Mouse (Mus musculus): ENCODE results near the gene Capns1. TPM values are rescaled to one million over a fixed set of nuclear protein-coding genes. Genes with fewer than 3 reads are reported as not detected.
"Not testable (repeated sequence)": the region's sequence is repeated elsewhere in the genome, so short reads cannot be mapped to it uniquely, and the experiment has no call there.

Capns1 gene
- 100 to 1,000 TPM; 587 to 633 TPM for total RNA-seq (2021)
- long read RNA-seq, experiment 1, transcript Capns1-203 (11 exons, 1,429 nt): major isoform, 329 of 407 reads
- long read RNA-seq, experiment 1, partial matches to known transcripts: 34 of 407 reads
- long read RNA-seq, experiment 1, other reads (novel, unspliced or antisense): 31 of 407 reads
- long read RNA-seq, experiment 2, transcript Capns1-203 (11 exons, 1,429 nt): major isoform, 101 of 124 reads
- long read RNA-seq, experiment 2, partial matches to known transcripts: 10 of 124 reads
- long read RNA-seq, experiment 2, other reads (novel, unspliced or antisense): 7 of 124 reads

DNA sequence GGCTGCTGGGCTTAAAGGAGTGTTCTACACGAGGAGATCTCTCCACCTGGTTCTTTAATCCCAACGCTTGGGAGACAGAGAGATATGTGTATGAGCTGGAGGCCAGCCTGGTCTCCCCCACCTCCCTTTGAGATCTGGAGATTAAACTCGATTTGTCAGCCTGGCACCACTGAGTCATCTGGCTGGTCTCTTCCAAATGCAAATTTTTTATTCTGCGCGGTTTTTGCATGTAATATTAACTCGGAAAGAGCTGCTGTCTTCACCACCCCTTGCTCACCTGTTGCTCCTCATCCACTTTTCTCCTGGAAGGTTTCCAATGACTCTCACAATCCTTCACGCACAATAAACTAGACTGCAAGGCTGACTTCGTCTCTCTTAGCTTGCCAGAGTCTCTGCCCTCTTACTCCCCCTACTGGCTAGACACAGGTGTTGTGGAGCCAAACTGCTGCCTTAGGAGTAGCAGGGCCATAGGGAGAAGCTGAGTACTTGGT lies at the start of gene Capns1:
Gene Capns1 (minus strand): TSS at position 331 of the 491 bp plus-strand sequence.
- peak; percentile 63 to 77 for DNase-seq

DNA sequence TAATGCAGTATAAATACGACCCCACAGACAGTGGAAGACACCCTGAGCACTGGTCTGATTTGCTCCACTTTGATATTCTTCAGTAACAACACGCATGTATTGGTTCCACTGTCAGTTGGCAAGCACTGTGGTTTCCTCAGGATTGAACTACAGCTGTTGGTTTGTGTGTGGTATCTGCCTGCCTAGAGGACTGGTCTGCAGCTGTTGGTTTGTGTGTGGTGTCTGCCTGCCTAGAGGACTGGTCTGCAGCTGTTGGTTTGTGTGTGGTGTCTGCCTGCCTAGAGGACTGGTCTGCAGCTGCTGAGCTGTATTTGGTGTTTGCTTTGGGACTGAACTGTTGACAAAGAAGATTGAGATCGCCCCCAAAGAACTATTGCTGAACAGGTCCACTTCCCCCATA lies 38.8 kb upstream of the Capns1 start:
- DNase-seq: not testable (repeated sequence)

DNA sequence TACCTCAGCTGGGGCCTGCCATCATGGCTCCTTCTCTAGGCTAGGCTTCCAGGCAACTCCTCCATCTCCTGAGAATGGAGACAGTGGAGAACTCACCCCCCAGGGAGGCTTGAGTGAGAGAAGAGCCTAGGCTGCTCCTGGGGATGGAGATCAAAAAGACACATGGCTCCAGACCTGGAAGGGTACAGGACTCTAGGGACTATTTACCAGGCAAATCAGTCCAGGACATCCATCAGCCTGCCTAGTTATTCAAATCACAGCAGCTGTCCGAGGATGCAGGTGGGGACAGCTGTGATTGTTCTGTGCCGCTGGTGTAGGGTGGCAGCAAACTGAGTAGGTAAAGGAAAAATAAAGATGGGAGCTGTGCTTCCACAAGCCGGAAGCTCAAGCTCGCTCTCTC lies 37.0 kb upstream of the Capns1 start, which contains the start of gene Ovol3:
Gene Ovol3 (minus strand): TSS at position 101 of the 400 bp plus-strand sequence.
- DNase-seq: no peak

DNA sequence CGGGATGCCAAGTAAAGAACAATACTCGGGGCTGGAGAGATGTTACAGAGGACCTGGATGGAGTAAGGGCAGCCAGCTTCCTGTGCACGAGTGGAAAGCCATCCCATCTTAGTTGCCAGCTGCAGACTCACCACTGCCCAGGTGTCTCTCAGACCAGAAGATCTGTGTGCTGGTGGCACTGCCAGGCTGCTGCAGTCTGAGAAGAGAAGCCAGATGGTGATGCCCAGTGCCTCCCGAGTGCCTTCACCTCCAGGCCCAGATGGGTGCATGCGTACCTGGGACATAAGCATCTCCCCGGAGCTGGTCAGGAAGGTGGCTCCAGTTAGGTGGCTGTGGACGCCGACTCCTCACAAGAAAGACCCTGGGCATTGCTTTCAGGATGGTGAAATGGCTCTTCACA lies 36.5 kb upstream of the Capns1 start:
- no peak for DNase-seq

DNA sequence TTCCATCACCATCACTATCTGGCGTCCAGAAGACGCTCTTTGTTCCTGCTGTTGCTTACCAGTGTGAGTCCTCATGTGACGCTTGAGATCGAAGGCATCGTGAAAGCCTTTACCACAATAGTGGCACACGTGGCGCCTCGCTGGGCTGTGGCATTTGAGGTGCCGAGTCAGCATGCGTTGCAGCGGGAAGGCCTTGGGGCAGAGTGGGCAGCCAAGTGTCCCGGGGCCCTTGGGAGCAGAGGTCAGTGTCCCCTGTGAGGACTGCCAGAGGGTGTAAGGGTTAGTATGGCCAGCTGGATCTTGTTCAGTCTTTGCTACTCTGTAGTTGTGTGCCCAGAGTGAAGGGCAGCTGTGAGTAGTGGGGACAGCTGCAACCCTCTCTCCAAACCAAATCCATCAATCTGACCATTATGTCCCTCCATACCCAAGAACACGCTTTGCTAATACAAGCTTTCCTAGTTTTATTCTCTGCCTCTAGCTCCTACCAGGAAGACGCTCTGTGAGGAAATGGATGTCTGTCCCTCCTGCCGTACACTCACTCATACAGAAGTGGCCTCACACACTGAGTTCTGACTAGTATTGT lies 35.8 kb upstream of the Capns1 start:
- peak in 1 of 2 experiments; percentile 51 for DNase-seq

DNA sequence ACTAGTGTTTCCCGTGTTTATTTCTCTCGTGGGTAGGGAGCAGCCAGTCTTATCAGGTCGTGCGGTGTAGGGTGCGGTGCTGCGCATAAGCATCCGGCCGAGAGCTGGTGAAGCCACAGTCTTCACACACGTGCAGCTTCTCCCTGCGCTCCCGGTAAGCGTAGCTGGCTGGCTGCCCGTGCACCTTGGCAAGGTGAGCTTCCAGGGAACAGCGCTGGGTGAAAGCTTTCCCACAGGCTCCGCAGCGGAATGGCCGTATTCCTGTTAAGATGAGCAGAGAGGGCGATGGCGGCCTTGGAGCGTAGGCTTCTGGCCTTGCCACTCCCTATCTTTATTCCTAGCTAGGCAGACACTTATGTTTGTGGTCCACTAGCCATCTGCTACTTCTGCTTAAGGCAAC lies 34.8 kb upstream of the Capns1 start:
- DNase-seq: peak in 1 of 2 experiments; percentile 27

DNA sequence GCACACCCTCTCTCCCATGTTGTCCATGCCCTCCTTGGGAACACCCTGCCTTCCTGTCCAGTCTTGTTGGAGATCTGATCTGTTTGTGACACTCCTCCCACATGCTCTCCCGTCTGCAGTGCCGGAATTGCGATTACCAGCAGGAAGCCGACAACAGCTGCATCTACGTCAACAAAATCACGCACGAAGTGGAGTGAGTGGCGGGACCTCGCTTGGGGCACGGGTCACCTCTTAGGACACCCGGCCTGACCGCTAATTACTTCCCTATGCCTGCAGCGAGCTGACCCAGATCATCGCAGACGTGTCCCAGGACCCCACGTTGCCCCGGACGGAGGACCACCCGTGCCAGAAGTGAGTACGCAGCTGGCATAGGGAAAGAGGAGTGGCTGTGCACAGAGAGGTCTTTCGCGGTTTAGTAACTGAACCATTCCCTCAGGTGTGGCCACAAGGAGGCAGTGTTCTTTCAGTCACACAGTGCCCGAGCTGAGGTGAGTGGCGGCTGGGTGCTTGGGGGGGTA lies 34.1 kb upstream of the Capns1 start:
- DNase-seq: peak; percentile 57 to 74

DNA sequence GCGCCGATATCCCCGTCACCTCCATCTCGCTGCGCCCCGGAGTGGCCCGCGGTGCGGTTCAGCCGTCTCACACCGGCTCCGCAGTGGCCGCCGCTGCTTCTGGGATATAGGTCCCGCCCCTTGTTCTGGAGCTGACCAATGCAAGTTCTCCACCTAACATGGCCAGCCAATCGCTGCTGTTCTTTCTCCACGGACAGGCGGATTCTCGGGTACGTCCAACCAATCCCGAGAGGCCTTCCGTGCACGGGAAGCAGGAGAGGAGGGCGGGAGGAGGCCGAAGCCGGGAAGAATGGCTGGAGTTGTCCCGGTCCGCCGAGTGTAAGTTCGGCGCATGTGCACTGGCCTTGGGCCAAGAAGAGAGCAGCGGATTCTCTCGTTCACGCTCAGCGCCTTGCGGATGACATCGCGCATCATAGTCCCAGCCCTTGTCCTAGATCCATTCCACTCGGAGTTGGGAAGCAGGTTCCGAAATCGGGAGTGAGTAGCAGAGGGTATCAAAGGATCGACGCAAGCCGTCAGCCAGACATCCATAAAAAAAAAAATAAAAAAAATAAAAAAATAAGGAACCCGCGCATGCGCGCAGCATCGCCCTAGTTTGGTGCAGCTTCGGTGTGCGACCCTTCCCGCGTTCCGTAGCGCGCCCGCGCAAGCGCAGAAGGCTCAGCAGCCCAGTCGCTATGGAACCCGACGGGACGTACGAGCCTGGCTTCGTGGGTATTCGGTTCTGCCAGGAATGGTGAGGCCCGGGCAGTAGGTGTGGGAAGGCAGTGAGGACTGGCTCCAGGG lies 33.3 kb upstream of the Capns1 start, which contains the start of the genes Polr2i and Tbcb:
Gene Polr2i (plus strand): TSS at position 280 of the 786 bp plus-strand sequence.
Gene Tbcb (minus strand): TSS at position 604 of the 786 bp plus-strand sequence.
- peak; percentile 97 to 98 for DNase-seq

DNA sequence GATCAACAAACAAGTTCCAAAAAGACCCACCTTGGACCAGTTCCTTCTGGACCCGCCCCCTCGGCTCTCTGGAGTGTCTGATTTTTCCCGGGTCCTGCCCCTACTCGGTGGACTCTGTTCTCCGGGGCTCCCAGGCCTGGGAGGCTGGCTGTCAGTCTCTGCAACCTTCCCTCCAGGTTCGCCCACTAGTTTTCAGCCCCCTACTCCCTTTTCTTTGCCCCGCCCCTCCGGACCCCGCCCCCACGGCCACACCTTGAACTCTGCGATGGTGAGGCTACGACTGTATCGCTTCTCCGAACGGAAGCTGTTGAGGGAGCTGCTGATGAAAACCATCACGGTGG lies 32.7 kb upstream of the Capns1 start:
- DNase-seq: no peak

DNA sequence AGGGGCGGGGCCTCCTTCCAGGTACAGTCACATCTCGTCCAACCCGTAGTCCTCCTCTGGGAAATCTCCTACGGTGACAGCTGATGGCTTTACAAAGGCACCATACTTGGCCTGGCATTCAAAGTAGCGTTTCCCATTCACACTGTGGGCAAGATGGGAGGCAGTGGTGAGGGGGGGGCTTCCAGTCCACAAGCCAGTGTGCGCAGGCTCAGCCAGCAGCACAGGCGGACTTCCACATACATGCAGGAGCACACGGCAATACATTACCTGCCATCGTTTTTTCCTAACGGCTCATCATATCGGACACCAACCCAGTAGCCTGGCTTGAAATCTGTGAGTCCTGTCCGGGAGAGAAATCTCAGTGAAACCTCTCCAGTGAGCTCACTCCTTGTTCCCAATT lies 25.6 kb upstream of the Capns1 start:
- no peak for DNase-seq

DNA sequence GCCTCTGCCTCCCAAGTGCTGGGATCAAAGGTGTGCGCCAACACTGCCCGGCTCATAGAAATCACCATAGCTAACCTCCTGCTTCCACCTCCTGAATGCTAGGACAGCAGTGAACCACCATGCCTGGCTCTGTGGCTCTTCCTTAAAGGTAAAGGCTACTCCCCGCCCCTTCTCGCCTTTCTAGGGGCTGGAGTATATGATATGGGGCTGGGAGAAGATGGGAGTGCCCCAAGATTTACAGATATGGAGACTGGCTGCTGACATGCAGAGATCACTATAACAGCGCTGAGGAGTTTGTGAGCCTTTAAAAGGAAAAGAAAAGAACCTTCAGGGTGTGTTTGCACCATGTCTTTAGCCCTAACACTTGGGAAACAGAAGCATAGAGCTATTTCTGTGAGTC lies 23.6 kb upstream of the Capns1 start:
- no peak for DNase-seq

DNA sequence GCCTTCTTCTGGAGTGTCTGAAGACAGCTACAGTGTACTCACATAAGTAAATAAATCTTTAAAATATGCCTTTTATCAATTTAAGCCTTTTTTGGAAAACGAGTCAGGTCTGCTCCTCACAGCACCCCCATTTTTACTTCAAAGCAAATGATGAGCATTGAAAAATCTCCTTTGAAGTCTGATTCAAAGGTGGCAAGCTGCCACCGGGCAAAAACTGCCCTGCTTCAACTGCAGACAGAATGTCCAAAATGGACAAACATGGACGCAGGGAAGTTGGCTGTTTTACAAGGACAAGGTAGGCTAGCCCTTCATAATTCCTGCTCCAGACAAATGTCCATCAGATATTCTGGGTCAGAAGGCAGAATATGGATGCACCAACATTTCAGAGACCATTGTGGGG lies 22.8 kb upstream of the Capns1 start:
- peak in 1 of 2 experiments; percentile 45 for DNase-seq

DNA sequence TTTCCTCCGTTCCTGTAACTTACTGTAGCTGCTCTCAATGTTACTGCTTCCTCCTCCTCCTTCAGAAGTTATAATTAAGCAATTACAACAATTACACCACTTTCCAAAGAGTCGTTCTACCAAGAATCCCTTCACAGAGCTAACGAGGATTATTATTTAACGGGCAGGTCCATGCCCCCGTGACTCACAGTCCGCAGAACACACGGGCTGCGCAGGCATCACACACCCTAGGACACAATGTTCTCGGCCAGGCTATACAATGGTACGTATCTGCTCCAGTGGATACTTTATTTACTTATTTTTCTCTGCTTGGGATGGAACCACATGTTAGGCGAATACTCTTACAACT lies 21.4 kb upstream of the Capns1 start:
- DNase-seq: no peak

DNA sequence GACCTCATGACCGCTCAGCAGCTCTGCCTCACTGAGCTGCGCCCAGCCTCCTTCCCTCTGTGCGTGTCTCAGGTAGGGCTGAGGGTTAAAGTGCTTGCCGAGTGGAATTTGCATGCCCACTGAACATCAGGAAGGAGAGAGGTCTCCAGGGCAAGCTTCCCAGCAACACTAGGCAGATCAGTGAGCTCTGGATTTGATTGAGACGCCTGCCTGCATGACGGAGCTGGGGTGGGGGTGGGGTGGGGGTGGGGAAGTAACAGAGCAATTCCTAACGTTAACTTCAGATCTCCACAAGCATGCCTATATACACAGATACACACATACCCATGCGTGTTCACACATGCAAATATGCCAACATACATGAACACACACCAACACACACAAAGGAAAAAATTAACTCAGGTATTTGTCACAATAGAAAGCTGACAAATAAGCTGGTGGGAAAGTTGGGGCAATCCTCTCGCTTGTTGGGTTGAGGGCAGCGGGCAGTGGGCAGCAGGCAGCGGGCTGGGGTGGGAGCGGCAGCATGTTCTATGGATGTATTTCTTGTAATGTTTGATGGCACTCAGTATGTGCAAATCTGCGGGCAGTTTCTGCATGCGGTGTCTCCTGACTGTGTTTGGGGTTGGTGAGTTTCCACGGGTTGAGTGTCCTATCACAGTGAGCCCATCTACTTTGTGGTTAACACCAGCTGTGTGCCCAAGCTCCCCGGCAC lies 20.8 kb upstream of the Capns1 start:
- peak; percentile 47 to 79 for DNase-seq

DNA sequence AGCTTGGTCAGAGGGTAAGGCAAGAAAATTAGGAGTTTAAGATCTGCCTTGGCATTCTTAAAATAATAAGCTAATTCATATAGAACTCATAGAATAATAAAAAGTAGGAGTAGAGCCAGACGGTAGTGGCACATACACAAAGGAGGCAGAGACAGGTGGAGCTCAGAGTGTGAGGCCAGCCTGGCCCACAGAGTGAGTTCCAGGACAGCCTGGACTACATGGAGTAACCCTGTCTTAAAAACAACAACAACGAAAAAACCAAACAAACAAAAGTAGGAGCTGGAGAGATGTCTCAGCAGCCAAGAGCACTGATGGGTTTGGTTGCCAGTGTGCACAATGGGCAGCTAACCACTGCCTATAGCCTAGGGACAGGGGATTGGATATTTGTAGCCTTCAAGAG lies 18.7 kb upstream of the Capns1 start:
- DNase-seq: no peak

DNA sequence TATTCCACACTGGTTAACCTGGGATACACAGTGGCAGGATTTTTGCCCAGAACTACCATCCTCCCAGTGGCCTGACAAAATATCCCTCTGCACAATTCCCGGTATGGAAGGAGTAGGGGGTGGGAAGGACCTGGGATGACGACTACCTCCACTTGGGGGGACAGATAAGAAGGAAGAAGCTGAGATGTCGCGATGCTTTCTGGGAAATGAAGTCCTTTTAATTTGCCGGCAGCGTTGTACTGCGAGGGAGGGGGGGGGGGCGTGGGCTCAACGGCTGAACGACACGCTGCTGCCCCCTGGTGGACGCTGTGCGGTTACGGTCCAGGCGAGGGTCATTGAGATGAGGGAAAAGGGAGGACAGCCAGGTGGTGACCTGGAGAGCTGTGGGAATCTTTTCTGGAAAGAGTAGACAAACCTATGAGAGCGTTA lies 18.1 kb upstream of the Capns1 start:
- DNase-seq: peak; percentile 79 to 88

DNA sequence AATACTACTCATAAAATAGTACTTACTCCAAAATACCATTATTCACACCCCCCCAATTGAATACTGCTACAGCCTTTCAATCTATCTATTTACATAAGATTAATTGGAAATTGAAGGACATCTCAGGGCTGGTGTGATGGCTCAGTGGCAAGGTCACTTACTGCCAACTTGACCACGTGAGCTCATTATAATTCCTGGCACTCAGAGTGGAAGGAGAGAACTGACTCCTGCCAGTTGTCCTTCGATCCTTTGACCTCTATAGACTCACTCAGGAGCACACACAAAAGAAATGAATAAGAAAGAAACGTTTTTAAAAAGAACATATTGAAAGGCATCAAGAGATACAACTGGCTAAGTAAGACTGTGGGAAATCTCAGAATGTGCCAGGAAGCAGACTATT lies 17.3 kb upstream of the Capns1 start:
- peak in 1 of 2 experiments; percentile 39 for DNase-seq

DNA sequence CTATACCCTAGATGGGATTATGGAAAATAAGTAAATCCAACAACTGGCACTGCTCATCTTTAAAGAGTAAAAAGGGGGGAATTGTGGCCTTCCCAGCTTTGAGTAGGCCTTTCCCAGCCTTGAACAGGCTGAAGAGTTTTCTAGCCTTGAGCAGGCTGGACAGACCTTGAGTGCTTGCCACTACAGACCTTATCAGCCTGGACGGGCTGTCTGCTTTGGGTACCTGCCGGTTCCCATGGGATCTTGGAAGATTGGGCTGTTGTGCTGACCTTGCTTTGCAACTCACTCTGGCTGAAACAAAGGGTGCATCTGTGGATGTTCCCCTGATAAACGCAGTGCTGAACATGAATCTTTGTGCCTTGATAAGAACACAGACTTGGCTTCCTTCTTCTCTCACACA lies 15.3 kb upstream of the Capns1 start:
- peak; percentile 48 to 58 for DNase-seq

DNA sequence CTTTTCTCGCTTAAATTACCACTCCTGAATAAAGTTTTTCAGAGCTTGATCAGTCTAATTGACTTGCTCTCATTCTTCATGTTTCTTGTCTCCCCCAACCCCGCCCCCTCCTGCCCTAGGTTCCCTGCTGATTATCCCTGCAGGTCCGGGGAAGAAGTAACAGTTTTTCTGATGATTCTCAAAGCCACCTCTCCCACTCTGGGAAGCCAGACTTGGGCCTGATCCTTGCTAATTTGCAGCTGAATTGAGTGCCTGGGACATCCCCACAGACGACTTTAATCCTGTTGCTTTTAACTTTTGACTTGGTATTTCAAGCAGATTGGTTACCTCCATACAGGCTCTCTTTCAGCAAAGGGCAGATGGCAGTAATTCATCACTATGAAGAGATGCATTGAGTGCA lies 12.4 kb upstream of the Capns1 start:
- DNase-seq: no peak

DNA sequence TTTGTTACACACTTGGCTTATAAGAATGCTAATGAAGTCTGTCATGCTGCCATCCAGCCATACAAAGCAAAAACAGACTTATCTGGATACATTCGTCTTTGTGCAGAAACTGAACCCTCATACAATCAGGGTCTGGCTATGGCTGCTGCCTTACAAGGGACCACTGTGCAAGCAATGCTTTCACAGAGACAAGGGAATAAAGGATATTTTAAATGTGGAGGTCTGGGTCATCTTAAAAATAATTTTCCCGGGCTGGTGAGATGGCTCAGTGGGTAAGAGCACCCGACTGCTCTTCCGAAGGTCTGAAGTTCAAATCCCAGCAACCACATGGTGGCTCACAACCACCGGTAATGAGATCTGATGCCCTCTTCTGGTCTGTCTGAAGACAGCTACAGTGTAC lies 7.8 kb upstream of the Capns1 start:
- not testable (repeated sequence) for DNase-seq

DNA sequence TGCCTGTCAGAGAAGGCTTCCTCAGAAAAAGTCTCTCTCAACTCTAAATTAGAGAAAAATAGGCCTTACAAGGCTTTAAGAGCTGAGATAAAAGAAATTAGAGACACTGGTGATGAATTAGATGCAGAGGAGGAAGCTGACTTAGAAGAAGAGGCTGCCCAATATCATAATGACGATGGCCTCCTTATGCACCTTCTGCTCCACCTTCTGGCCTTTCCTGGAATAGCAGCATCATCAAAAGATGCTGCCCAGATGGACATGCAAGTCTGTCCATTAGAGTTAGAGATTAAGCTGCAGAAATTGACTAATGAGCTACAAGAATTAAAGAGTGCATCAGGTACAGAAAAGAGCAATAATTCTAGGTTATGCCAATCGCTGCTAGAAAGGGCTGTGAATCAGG lies 6.8 kb upstream of the Capns1 start:
- DNase-seq: peak; percentile 69 to 82

DNA sequence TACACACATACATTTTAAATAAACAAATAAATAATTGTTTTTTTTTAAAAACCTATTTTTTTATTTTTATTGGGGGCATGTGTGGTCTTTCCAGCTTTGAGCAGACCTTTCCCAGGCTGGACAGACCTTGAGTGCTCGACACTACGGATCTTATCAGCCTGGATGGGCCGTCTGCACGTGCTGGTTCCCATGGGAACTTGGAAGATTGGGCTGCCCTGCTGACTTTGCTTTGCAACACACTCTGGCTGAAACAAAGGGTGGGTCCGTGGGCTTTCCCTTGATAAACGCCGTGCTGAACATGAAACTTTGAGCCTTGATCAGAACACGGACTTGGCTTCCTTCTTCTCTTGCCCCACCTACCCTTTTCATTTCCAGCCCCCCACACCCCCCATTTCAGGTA lies 5.8 kb upstream of the Capns1 start:
- DNase-seq: peak; percentile 51 to 52
